Mouse (Mus musculus) spleen, postnatal 4 days (tissue): ENCODE measurements around the gene Hist1h3e.
A peak's percentile ranks its signal among the peaks of the same experiment; 100 is the strongest.

ENCODE experiments used
- DNase-seq, 2 experiments: peaks; one replicate each; pipeline ENCODE4 v3.0.0; 2022; ENCODE audit warnings: low spot score in 2 of 2

The Hist1h3e gene

GRCm38 (mm10) chr13:23519416-23519815 lies 42.8 kb downstream of the Hist1h3e start:
- peak; percentile 80 to 91 for DNase-seq

DNA sequence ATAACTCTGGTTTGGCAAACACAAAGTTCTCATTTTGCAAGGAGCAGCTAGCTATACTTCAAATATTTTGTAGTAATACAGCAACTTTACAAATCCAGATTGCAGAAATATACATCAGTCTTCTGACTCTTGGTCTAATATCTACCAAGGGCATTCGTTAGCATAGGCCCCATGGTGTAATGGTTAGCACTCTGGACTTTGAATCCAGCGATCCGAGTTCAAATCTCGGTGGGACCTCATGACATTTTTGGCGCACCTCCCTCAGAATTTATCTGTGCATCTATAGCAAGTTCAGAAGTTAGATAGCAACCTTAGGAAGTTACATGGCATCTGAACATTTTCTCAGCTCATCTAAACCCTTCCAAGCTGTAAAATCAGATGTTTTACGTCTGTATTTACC lies 43.3 kb downstream of the Hist1h3e start:
- DNase-seq = peak; percentile 87 to 93

GRCm38 (mm10) chr13:23518295-23518603 lies 43.9 kb downstream of the Hist1h3e start:
- DNase-seq = no peak

DNA sequence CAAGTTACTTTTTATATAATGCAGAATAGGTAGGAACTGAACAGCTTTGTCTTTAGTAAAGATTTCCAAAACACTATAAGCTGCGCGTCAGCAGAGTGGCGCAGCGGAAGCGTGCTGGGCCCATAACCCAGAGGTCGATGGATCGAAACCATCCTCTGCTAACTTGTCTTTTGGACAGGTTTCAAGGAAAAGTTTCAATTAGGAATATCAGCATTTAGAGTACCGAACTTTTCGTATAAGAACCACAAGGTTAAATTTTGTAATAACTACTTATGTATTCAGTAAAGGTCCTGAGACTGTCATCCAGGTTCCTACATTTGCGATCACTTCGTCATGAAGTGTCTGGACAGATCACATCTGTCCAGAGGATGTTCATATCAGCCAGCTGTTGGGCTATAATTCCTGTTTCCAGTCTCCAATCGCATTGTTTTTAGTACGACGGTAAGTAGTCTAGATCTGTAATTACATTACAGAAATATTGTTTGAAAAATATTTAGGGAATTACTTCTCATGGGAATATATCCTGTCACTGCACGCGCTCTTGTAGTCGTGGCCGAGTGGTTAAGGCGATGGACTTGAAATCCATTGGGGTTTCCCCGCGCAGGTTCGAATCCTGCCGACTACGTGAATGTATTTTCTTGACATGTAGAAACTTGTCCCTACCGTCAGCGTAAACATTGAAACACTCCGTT lies 44.4 kb downstream of the Hist1h3e start:
- DNase-seq = peak; percentile 94 to 97

GRCm38 (mm10) chr13:23516822-23517602 lies 45.2 kb downstream of the Hist1h3e start:
- DNase-seq = peak; percentile 77 to 91

DNA sequence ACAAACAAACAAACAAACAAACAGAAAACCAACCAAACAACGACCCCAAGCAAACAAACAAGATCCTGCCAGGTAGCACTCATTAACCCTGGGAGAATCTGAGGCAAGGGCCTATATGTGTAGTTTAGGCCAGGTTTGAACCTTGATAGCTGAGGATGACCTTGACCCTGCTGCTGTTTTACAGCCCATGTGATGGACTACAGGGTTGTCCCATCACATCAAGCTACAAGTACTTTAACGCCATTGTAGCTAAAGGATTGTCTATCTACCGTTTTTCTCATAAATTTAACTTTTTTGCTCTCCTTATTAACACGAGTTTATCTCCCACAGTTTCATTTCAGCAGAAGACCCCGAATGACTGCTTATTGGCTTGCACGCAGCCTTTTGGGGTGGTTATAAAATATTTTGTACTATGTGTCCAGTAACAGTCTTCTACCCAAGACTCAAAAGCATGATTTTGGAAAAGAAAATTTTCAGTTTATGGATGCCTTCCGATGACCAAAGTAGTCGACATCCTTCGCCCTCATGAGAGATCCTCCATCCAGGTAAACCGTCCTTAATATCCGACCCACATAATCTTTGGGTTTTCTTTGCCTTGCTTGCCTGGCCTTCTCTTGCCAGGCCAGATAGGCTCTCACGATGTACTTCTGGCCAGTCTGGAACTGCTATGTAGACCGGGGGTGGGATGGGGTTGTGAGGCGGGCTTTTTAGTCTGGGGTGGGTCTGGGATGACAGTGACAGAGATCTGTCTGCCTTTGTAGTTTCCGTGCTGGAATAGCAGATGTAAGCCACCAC lies 46.1 kb downstream of the Hist1h3e start:
- DNase-seq = no peak

DNA sequence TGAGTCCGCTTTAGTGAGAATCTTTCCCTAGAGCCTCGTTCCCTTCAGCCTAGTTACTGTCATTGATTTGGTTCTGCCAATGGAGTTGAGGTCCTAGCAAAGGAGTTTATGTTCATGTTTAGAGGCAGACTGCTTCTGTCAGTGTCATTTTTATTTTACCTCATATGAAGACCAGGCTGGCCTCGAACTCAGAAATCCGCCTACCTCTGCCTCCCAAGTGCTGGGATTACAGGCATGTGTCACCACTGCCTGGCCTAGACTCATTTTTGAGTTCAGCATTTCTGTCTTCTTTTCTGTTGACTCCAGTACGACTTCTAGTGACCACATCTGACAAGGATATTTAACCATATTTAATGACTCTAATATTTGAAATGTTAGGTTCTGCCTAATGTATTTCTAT lies 46.9 kb downstream of the Hist1h3e start:
- no peak for DNase-seq

GRCm38 (mm10) chr13:23513517-23513916 lies 48.7 kb downstream of the Hist1h3e start:
- no peak for DNase-seq
